8 mouse cellular contexts compared by ENCODE assay signal in genomic region chr5:123139722-123140627, GRCm38 (mm10). TPM values are rescaled to one million over a fixed set of nuclear protein-coding genes. Genes with fewer than 3 reads are reported as not detected.
A peak's percentile ranks its signal among the peaks of the same experiment; 100 is the strongest.
DNase-seq lines count a peak whose midpoint lies in the region; ATAC-seq and TF ChIP-seq lines count a peak whose summit lies in the region.

No protein-coding gene starts in this region.

- TF ChIP-seq POLR2A in small intestine, adult 2 months (IDR thresholded peaks at IDR 0.05; ENCODE audit: low read depth, low read length), result no peak; the same call in 1 of the 2 replicates

- H3K27me3 ChIP-seq in megakaryocyte, embryonic 14.5 days (replicated peaks), result no peaks in the 10 kb centered on the region
- H3K27me3 ChIP-seq in hindbrain, embryonic 10.5 days (ENCODE audit: insufficient read depth, poor library complexity, severe bottlenecking), result no peaks in the 10 kb centered on the region
- H3K27me3 ChIP-seq in liver, embryonic 13.5 days, result no peaks in the 10 kb centered on the region
- no peaks in the 10 kb centered on the region for H3K27me3 ChIP-seq in small intestine, adult 2 months (ENCODE audit: control insufficient read depth, insufficient read depth, low read length)

- H3K4me2 ChIP-seq in liver, embryonic 13.5 days, result peak overlapping the region; percentile 100

- WGBS in hindbrain, embryonic 10.5 days, result under 1% methylated on average over 28 of the region's 28 CpGs
- 2% methylated on average over 28 of the region's 28 CpGs for WGBS in liver, embryonic 13.5 days (ENCODE audit: insufficient replicate concordance)
- WGBS in small intestine, adult 2 months, result 2% methylated on average over 28 of the region's 28 CpGs

- no peak for ATAC-seq in megakaryocyte, adult 5-6 weeks (ENCODE audit: poor library complexity, severe bottlenecking)
- ATAC-seq in liver, embryonic 13.5 days (ENCODE audit: low read depth), result no peak

- DNase-seq in embryo, embryonic 10.5 days (ENCODE audit: low spot score), result peak; percentile 69
- DNase-seq in hindbrain, embryonic 10.5 days (ENCODE audit: low spot score), result peak; percentile 59
- DNase-seq in liver, embryonic 13.5 days, result no peak
- DNase-seq in layer of hippocampus, adult 8-10 months (ENCODE audit: low spot score in 2 of 2), result no peak
- DNase-seq in frontal cortex, postnatal 25 days (ENCODE audit: low spot score in 2 of 2), result no peak

- peak overlapping the region; percentile 100 for H3K9ac ChIP-seq in liver, embryonic 13.5 days

- no peaks in the 10 kb centered on the region for H3K9me3 ChIP-seq in megakaryocyte, embryonic 14.5 days
- H3K9me3 ChIP-seq in hindbrain, embryonic 10.5 days, result no peaks in the 10 kb centered on the region
- H3K9me3 ChIP-seq in liver, embryonic 13.5 days (replicated peaks), result no peaks in the 10 kb centered on the region

- H3K4me3 ChIP-seq in megakaryocyte, embryonic 14.5 days (replicated peaks), result peak overlapping the region; percentile 96
- H3K4me3 ChIP-seq in hindbrain, embryonic 10.5 days, result peak overlapping the region; percentile 92
- peak overlapping the region; percentile 96 for H3K4me3 ChIP-seq in liver, embryonic 13.5 days (replicated peaks)
- peak overlapping the region; percentile 62 for H3K4me3 ChIP-seq in small intestine, adult 2 months (ENCODE audit: low read depth, low read length)

- peaks cover 46% of the 10 kb centered on the region for H3K36me3 ChIP-seq in megakaryocyte, embryonic 14.5 days (replicated peaks; ENCODE audit: low read length)
- H3K36me3 ChIP-seq in hindbrain, embryonic 10.5 days, result peaks cover 32% of the 10 kb centered on the region
- peaks cover 20% of the 10 kb centered on the region for H3K36me3 ChIP-seq in liver, embryonic 13.5 days
- H3K36me3 ChIP-seq in small intestine, adult 2 months (ENCODE audit: control insufficient read depth, insufficient read depth, low read length), result peaks cover 4% of the 10 kb centered on the region; the same call in 1 of the 2 replicates

- H3K4me1 ChIP-seq in megakaryocyte, embryonic 14.5 days, result peaks cover 48% of the 10 kb centered on the region
- H3K4me1 ChIP-seq in hindbrain, embryonic 10.5 days (replicated peaks), result peaks cover 69% of the 10 kb centered on the region
- peaks cover 69% of the 10 kb centered on the region for H3K4me1 ChIP-seq in liver, embryonic 13.5 days (replicated peaks)
- H3K4me1 ChIP-seq in small intestine, adult 2 months (ENCODE audit: control insufficient read depth, insufficient read depth, insufficient read length, low read length), result peaks cover 10% of the 10 kb centered on the region

- H3K27ac ChIP-seq in hindbrain, embryonic 10.5 days, result peak overlapping the region; percentile 100
- peak overlapping the region; percentile 100 for H3K27ac ChIP-seq in liver, embryonic 13.5 days
- peak overlapping the region; percentile 98 for H3K27ac ChIP-seq in small intestine, adult 2 months (ENCODE audit: insufficient read depth, low read depth, low read length)

- no peak for TF ChIP-seq CTCF in small intestine, adult 2 months (IDR thresholded peaks at IDR 0.05; ENCODE audit: extremely low read depth, insufficient read length, insufficient replicate concordance, low read depth, low read length)

RNA-seq across cellular contexts. Expression of gene Setd1b, which starts 2.0 kb away (rescaled TPM):
- polyA plus RNA-seq in megakaryocyte, embryonic 14.5 days (2012; ENCODE audit: insufficient read depth, low replicate concordance), result 20.8 and 52.6 TPM in 2 replicates
- total RNA-seq in megakaryocyte, adult 5-6 weeks (2015), result 40.4 and 44.9 TPM in 2 replicates
- 4.1 and 8.7 TPM in 2 replicates for total RNA-seq in megakaryocyte, adult 5-6 weeks (2017)
- polyA plus RNA-seq in hindbrain, embryonic 10.5 days (2016; fragmentation: Nextera tagmentation; extraction: Ambion mirVana), result 7.9 and 9.5 TPM in 2 replicates
- 3.4 and 3.8 TPM in 2 replicates for polyA plus RNA-seq in liver, embryonic 13.5 days (2015; fragmentation: Nextera tagmentation; extraction: Ambion mirVana)
- 10.7 and 18.5 TPM in 2 replicates for polyA plus RNA-seq in small intestine, adult 2 months (2012; rRNA removed)
- total RNA-seq in layer of hippocampus, adult 8-10 months (2022), result 10 to 100 TPM; 33.1 to 37.9 (median 35.0) TPM

RNA-seq across cellular contexts. Expression of gene Rhof, which starts 7.5 kb away (rescaled TPM):
- polyA plus RNA-seq in megakaryocyte, embryonic 14.5 days (2012; ENCODE audit: insufficient read depth, low replicate concordance), result 21.3 and 61.2 TPM in 2 replicates
- total RNA-seq in megakaryocyte, adult 5-6 weeks (2015), result 5.4 and 7.6 TPM in 2 replicates
- total RNA-seq in megakaryocyte, adult 5-6 weeks (2017), result 6.4 and 6.5 TPM in 2 replicates
- polyA plus RNA-seq in hindbrain, embryonic 10.5 days (2016; fragmentation: Nextera tagmentation; extraction: Ambion mirVana), result 1.9 and 2.2 TPM in 2 replicates
- 2.5 and 3.4 TPM in 2 replicates for polyA plus RNA-seq in liver, embryonic 13.5 days (2015; fragmentation: Nextera tagmentation; extraction: Ambion mirVana)
- 28.0 and 91.6 TPM in 2 replicates for polyA plus RNA-seq in small intestine, adult 2 months (2012; rRNA removed)
- 10 to 100 TPM; 42.0 to 46.6 (median 45.3) TPM for total RNA-seq in layer of hippocampus, adult 8-10 months (2022)

RNA-seq across cellular contexts. Expression of gene Psmd9, which starts 29.2 kb away (rescaled TPM):
- polyA plus RNA-seq in megakaryocyte, embryonic 14.5 days (2012; ENCODE audit: insufficient read depth, low replicate concordance), result 86.5 and 87.0 TPM in 2 replicates
- total RNA-seq in megakaryocyte, adult 5-6 weeks (2015), result 14.0 and 24.6 TPM in 2 replicates
- 9.6 and 20.4 TPM in 2 replicates for total RNA-seq in megakaryocyte, adult 5-6 weeks (2017)
- 77.7 and 86.3 TPM in 2 replicates for polyA plus RNA-seq in hindbrain, embryonic 10.5 days (2016; fragmentation: Nextera tagmentation; extraction: Ambion mirVana)
- polyA plus RNA-seq in liver, embryonic 13.5 days (2015; fragmentation: Nextera tagmentation; extraction: Ambion mirVana), result 76.0 and 76.3 TPM in 2 replicates
- 12.5 and 21.9 TPM in 2 replicates for polyA plus RNA-seq in small intestine, adult 2 months (2012; rRNA removed)
- total RNA-seq in layer of hippocampus, adult 8-10 months (2022), result 10 to 100 TPM; 26.2 to 34.3 (median 27.4) TPM

RNA-seq across cellular contexts. Expression of gene Hpd, which starts 42.6 kb away (rescaled TPM):
- polyA plus RNA-seq in megakaryocyte, embryonic 14.5 days (2012; ENCODE audit: insufficient read depth, low replicate concordance), result not detected in 2 replicates
- total RNA-seq in megakaryocyte, adult 5-6 weeks (2015), result not detected in 2 replicates
- not detected in 2 replicates for total RNA-seq in megakaryocyte, adult 5-6 weeks (2017)
- polyA plus RNA-seq in hindbrain, embryonic 10.5 days (2016; fragmentation: Nextera tagmentation; extraction: Ambion mirVana), result not detected in 2 replicates
- polyA plus RNA-seq in liver, embryonic 13.5 days (2015; fragmentation: Nextera tagmentation; extraction: Ambion mirVana), result 12.4 and 15.2 TPM in 2 replicates
- polyA plus RNA-seq in small intestine, adult 2 months (2012; rRNA removed), result 5.5 and 19.6 TPM in 2 replicates
- total RNA-seq in layer of hippocampus, adult 8-10 months (2022), result not detected

Comparison
In these comparisons a context has a peak if more than half of its experiments do, and no peak if none do; other contexts are left out.
1. DNase-seq: peak in embryo, embryonic 10.5 days (single experiment) and hindbrain, embryonic 10.5 days (single experiment); none in liver, embryonic 13.5 days (single experiment), layer of hippocampus, adult 8-10 months (0 of 2) and frontal cortex, postnatal 25 days (0 of 2).
2. Peak in every context shown above with its lines, with median percentiles within 50 percentile points of each other: H3K4me3 ChIP-seq and H3K27ac ChIP-seq.